Mouse (Mus musculus) embryonic fibroblast, embryonic 13.5 days (primary cell): ENCODE data around the gene Tns3.

Source experiments
- CTCF ChIP-seq: IDR thresholded peaks from 2 replicates; pipeline ENCODE4 v1.5.1; 2011; ENCODE audit warnings: mild to moderate bottlenecking, control low read depth, low read length, moderate library complexity, borderline replicate concordance; ENCODE audit not compliant: insufficient read depth
- POLR2A ChIP-seq: IDR thresholded peaks from 2 replicates; pipeline ENCODE4 v1.6.1; 2011; ENCODE audit warnings: low read depth, mild to moderate bottlenecking, control low read depth, low read length, moderate library complexity

- TF ChIP-seq CTCF (no peak), POLR2A (no peak)
Observed at GRCm38 (mm10) chr11:8537013-8537614, 127.2 kb downstream of the Tns3 start.
